Comparison of ENCODE assay signal across 8 mouse cellular contexts in genomic region chr12:24716721-24717301, GRCm38 (mm10). TPM values are rescaled to one million over a fixed set of nuclear protein-coding genes. Genes with fewer than 3 reads are reported as not detected.
DNase-seq lines count a peak whose midpoint lies in the region; ATAC-seq and TF ChIP-seq lines count a peak whose summit lies in the region.

No protein-coding gene starts in this region.

- H3K4me3 ChIP-seq in cerebellum, adult 2 months (replicated peaks; ENCODE audit: insufficient read depth, low read depth, low read length), result no peak overlapping the region
- no peak overlapping the region for H3K4me3 ChIP-seq in heart, embryonic 12.5 days

- peaks cover 23% of the 10 kb centered on the region for H3K36me3 ChIP-seq in heart, embryonic 12.5 days

- ATAC-seq in cerebellum, adult (ENCODE audit: insufficient number of reproducible peaks, low FRiP score, low TSS enrichment), result 0 out of 2 replicates have a peak, but pooled peaks have one; percentile 56
- ATAC-seq in heart, embryonic 12.5 days (ENCODE audit: insufficient number of reproducible peaks, low FRiP score), result peak; percentile 49; the same call in 1 of the 2 replicates

- DNase-seq in cerebellum, adult 9-11 months, result no peak
- DNase-seq in CD4-positive, CD25-positive, alpha-beta regulatory T cell, adult 2 months (ENCODE audit: low read depth, low spot score), result peak; percentile 66
- peak; percentile 40 to 47 for DNase-seq in cerebellum, adult 2 months
- peak; percentile 64 for DNase-seq in kidney, postnatal 14 days
- peak; percentile 60 for DNase-seq in lung, postnatal 14 days
- peak; percentile 40 for DNase-seq in right cerebral cortex, postnatal 14 days

- no peak overlapping the region for H3K9ac ChIP-seq in heart, embryonic 12.5 days

- H3K4me2 ChIP-seq in heart, embryonic 12.5 days, result no peak overlapping the region

- no peaks in the 10 kb centered on the region for H3K9me3 ChIP-seq in heart, embryonic 12.5 days (replicated peaks)

- TF ChIP-seq POLR2A in cerebellum, adult 2 months (IDR thresholded peaks at IDR 0.05; ENCODE audit: borderline replicate concordance, insufficient read depth, low read length), result no peak

- no peaks in the 10 kb centered on the region for H3K27me3 ChIP-seq in cerebellum, adult 2 months (ENCODE audit: control insufficient read depth, insufficient read depth, low read length)
- H3K27me3 ChIP-seq in heart, embryonic 12.5 days (replicated peaks), result no peaks in the 10 kb centered on the region

- H3K4me1 ChIP-seq in cerebellum, adult 2 months (ENCODE audit: control insufficient read depth, insufficient read depth, low read length), result no peaks in the 10 kb centered on the region
- H3K4me1 ChIP-seq in heart, embryonic 12.5 days (replicated peaks), result peaks cover 24% of the 10 kb centered on the region

- TF ChIP-seq CTCF in cerebellum, adult 2 months (IDR thresholded peaks at IDR 0.05; ENCODE audit: borderline replicate concordance, insufficient read depth, low read depth, low read length), result peak; percentile 80

- WGBS in cerebellum, adult 2 months, result 55% methylated on average over 4 of the region's 4 CpGs
- 45% methylated on average over 4 of the region's 4 CpGs for WGBS in heart, embryonic 12.5 days

- H3K27ac ChIP-seq in cerebellum, adult 2 months (ENCODE audit: insufficient read depth, low read length), result no peak overlapping the region
- no peak overlapping the region for H3K27ac ChIP-seq in heart, embryonic 12.5 days (ENCODE audit: poor library complexity, severe bottlenecking)

RNA-seq across cellular contexts. Expression of gene Rrm2, which starts 8.8 kb away (rescaled TPM):
- 1.2 TPM in 2 replicates for polyA plus RNA-seq in cerebellum, adult 2 months (2012; rRNA removed)
- 280 and 281 TPM in 2 replicates for polyA plus RNA-seq in heart, embryonic 12.5 days (2016; fragmentation: Nextera tagmentation; extraction: Ambion mirVana)

RNA-seq across cellular contexts. Expression of gene Cys1, which starts 35.2 kb away (rescaled TPM):
- 6.0 and 6.2 TPM in 2 replicates for polyA plus RNA-seq in cerebellum, adult 2 months (2012; rRNA removed)
- 0.76 and 1.0 TPM in 2 replicates for polyA plus RNA-seq in heart, embryonic 12.5 days (2016; fragmentation: Nextera tagmentation; extraction: Ambion mirVana)

Comparison
In these comparisons a context has a peak if more than half of its experiments do, and no peak if none do; other contexts are left out.
1. RNA of gene Rrm2, which starts 8.8 kb away (polyA plus RNA-seq): 280 to 281 TPM in heart, embryonic 12.5 days; 1.2 TPM in cerebellum, adult 2 months; every median in the first group is over 100 times any median in the second.